Mouse (Mus musculus) cerebral cortex, adult 2 months (tissue): ENCODE measurements around the gene Gm10037.

ENCODE experiments used
- WGBS: fragments of 180-500 bp; shearing (Covaris S2); methylation state at CpG from one replicate; pipeline ENCODE4 v1.1.7; 2018; 5-methylcytosine and 5-hydroxymethylcytosine counted together

Gm10037 gene

GRCm38 (mm10) chr13:67830911-67831336, at the start of gene Gm10037:
TSS of gene Gm10037 (plus strand) at chr13:67831106.
- 3% methylated on average over 14 of the region's 14 CpGs for whole genome bisulfite sequencing

- 96% methylated on average over 10 of the region's 10 CpGs for WGBS
These were observed 38.9 kb upstream of the Gm10037 start for GRCm38 (mm10) chr13:67791921-67792455.

GRCm38 (mm10) chr13:67798618-67799017, 32.3 kb upstream of the Gm10037 start:
- WGBS: 63% methylated on average over 3 of the region's 3 CpGs

GRCm38 (mm10) chr13:67799151-67799550, 31.8 kb upstream of the Gm10037 start:
- WGBS: 74% methylated on average over 3 of the region's 3 CpGs

- WGBS: 75% methylated on average over 1 of the region's 1 CpGs
These were observed 19.2 kb upstream of the Gm10037 start for GRCm38 (mm10) chr13:67811651-67812210.

DNA sequence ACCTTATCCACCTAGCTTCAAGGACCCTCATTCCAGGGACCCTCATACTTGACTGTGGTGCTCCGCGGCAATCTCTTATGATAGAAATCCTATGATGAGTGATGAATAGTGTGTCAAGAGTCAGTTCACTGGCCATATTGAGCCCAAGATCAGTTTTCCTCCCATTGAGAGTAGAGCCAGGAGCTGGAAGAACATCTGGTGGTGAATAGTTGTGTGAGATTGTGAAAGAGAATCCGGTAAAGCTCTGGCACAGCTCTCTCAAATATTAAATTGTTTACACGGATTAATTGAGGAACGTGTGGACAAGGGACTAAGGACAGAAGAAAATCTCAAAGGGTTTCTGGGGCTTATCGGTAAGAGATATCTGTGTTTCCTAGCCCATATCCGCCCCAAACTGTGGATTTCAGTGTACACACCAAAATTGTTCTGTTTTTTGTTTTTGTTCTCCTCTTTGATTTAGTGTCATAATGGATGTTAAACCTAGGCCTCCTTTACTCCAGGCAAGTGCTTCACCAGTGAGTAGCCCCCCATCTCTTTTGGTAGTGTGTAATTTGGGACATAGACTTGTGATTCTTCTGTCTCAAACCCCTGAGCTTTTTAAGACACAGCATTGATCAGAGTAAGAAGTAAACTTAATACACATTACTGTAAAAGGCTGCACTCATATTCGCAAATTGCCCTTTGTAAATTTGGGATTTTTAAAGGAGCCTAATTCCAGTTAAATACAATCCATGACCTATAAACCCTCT, 17.8 kb upstream of the Gm10037 start:
- 79% methylated on average over 8 of the region's 8 CpGs for WGBS

GRCm38 (mm10) chr13:67813710-67814660, 16.9 kb upstream of the Gm10037 start, which contains the start of gene Zfp273:
TSS of gene Zfp273 (plus strand) at chr13:67813740.
- 2% methylated on average over 31 of the region's 31 CpGs for WGBS

DNA sequence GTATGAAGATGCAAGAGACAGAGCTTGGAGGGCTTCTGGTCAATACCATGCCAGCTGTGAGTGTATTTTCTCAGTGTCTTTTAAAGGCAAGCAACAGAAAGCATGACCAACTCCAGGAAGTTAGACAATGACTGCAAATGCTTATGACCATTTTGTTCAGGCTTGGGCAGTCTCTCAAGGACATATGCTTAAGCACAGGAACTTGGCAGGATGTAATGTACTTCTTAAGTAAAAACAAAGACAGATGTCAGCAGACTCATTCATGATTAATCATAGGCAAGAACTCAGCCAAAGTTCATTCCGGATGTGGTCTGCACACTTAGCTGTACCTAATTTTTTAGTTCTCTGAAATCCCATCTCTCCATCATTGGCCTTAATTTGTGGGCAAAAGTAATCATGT, 12.3 kb upstream of the Gm10037 start:
- WGBS: 48% methylated on average over 1 of the region's 1 CpGs

DNA sequence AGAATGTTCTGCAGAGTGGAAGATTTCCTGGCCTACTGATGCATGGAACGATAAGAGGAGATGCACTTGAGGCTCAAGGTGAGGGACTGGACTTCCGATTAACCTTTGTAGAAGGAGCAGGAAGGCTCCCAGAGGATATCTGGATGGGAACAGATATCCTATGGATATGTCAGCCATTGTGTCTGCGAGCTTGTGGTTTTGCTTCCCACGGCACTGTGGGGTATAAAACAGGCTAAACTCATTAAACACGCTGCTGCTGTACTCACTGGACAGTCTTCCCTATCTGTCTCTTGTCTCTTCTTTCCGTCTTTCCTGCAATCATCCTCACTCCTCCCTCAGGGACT, 12.8 kb downstream of the Gm10037 start:
- WGBS: 41% methylated on average over 6 of the region's 6 CpGs

GRCm38 (mm10) chr13:67844119-67844852, 13.4 kb downstream of the Gm10037 start:
- 1% methylated on average over 18 of the region's 19 CpGs for WGBS

GRCm38 (mm10) chr13:67844853-67845194, 13.9 kb downstream of the Gm10037 start:
- 18% methylated on average over 8 of the region's 8 CpGs for WGBS

DNA sequence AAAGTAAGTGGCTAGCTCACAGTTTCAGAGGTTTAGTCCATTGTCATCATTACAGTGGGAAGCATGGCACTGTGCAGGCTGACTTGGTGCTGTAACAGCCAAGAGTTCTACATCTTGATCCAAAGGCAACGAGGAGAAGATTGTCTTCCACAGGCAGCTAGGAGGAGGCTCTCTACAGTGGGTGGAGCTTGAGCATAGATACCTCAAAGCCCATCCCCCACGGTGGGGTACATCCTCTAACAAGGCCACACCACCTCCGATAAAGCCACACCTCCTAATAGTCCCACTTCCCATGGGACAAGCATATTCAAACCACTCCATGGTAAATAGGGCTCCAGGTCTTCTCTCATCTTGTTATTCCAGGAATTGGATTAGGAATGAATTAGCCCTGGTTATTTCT, 19.5 kb downstream of the Gm10037 start:
- 74% methylated on average over 3 of the region's 3 CpGs for WGBS

DNA sequence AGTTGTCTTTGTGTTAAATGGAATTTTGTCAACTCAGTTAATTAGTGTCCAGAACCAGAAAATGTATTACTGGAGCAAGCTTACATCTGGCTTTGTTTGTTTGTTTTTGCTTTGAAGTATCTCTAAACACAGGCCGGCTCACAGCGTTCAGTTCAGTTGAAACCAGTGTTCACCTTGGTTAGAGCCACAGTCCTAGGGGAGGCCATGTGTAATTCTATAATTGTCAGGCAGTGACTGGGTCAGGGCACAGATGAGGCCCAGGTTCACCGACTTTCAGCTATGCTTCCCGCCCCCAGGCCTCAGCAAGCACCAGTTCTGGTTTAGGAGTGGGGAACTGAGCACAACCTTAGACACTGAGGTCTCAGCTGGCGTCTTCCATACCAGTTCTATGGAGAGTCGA, 22.2 kb downstream of the Gm10037 start:
- WGBS: 89% methylated on average over 6 of the region's 6 CpGs

DNA sequence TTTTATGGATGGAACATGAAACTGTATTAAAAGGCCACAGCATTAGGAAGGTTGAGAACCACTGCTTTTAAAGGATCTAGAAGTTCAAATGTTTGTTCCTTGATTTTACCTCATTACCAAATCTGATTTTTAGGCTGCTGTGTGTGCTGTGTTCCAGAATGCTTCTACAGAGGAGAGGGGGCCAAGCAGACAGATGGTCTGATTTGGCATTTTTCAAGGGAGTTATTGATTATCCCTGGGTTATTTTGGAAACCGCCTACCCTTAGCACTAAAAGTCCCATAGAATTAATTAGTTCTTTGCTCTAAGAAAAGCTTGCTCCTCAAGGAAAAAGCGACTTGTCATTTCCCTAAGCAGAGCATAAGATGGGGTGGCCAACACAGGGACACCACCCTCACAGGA, 23.1 kb downstream of the Gm10037 start:
- 62% methylated on average over 2 of the region's 2 CpGs for WGBS

GRCm38 (mm10) chr13:67857317-67857716, 26.4 kb downstream of the Gm10037 start:
- WGBS: 40% methylated on average over 1 of the region's 1 CpGs

GRCm38 (mm10) chr13:67862508-67862907, 31.6 kb downstream of the Gm10037 start:
- WGBS: 82% methylated on average over 9 of the region's 9 CpGs

GRCm38 (mm10) chr13:67863026-67863425, 32.1 kb downstream of the Gm10037 start, which contains the start of gene BC048507:
TSS of gene BC048507 (plus strand) at chr13:67863326.
- WGBS: 87% methylated on average over 11 of the region's 11 CpGs

DNA sequence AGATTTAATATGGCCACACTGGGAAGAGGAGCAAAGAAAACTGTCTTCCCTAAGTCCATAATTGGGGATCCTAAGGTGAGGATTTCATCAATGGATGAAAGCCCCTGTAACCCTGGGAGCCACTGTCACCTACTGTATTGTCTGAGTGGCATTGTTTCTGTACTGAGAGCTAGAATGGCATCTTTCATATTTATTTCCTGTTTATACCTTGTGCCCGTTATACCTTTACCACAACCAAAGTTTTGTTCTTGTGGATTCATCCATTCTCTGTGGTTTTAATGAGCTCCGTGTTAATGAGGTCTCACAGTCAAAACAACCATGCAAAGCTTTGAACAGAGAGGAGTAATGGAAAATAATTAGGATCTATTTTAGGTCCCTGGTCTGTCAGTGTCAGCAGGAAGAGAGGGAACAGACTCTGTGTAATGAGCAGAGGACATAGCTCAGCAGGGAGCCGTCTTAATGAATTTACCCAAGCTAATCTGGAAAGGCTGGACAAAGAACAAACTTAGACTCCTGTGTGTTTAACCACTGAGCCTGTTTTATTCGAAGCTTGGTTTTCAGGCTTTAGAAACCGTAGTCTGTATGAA, 34.0 kb downstream of the Gm10037 start:
- 23% methylated on average over 5 of the region's 5 CpGs for WGBS

- 46% methylated on average over 3 of the region's 3 CpGs for WGBS
These were observed 37.0 kb downstream of the Gm10037 start for GRCm38 (mm10) chr13:67867899-67868298.

GRCm38 (mm10) chr13:67876049-67876698, 45.3 kb downstream of the Gm10037 start:
- 22% methylated on average over 9 of the region's 12 CpGs for WGBS
